Mouse (Mus musculus): Measurements from ENCODE around the gene Calm1.
"Not testable (repeated sequence)": the region's sequence is repeated elsewhere in the genome, so short reads cannot be mapped to it uniquely, and the experiment has no call there.

Calm1 gene

GRCm38 (mm10) chr12:100194181-100194580 is 5.1 kb upstream of the Calm1 start:
- DNase-seq (ENCODE audit: low spot score in 2 of 2): no peak

- DNase-seq (ENCODE audit: low spot score in 2 of 2): no peak
Observed at GRCm38 (mm10) chr12:100196786-100197185, 2.4 kb upstream of the Calm1 start.

GRCm38 (mm10) chr12:100199891-100200644 is 833 bp downstream of the Calm1 start:
- peak; percentile 54 to 56 for DNase-seq (ENCODE audit: low spot score in 2 of 2)

GRCm38 (mm10) chr12:100200645-100201362 is 1.6 kb downstream of the Calm1 start:
- peak in 1 of 2 experiments; percentile 41 for DNase-seq (ENCODE audit: low spot score in 2 of 2)

- no peak for DNase-seq (ENCODE audit: low spot score in 2 of 2)
Observed at GRCm38 (mm10) chr12:100201363-100201711, 2.1 kb downstream of the Calm1 start.

- peak; percentile 81 to 88 for DNase-seq (ENCODE audit: low spot score in 2 of 2)
Observed at GRCm38 (mm10) chr12:100201838-100202237, 2.6 kb downstream of the Calm1 start.

- DNase-seq (ENCODE audit: low spot score in 2 of 2): no peak
Observed at GRCm38 (mm10) chr12:100203759-100204158, 4.5 kb downstream of the Calm1 start.

DNA sequence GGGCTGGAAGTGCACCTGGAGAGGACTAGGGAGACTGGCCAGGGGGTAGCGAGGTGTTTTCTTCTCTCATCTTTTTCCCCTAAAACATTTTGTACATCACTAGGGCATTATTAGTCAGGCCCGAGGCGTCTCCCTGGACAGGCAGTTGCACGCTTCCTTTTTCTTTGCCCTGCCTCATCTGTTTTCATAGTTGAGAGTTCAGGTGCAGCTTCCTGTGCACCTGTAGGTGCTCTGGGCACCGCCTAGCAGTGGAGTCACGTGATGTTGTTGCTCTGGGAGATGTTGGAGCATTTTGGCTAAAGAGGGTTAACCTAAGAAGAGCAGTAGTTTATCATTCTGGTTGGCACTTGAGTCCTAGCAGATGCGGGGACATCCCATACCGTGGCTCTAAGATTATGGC is 5.9 kb downstream of the Calm1 start:
- no peak for DNase-seq (ENCODE audit: low spot score in 2 of 2)

DNA sequence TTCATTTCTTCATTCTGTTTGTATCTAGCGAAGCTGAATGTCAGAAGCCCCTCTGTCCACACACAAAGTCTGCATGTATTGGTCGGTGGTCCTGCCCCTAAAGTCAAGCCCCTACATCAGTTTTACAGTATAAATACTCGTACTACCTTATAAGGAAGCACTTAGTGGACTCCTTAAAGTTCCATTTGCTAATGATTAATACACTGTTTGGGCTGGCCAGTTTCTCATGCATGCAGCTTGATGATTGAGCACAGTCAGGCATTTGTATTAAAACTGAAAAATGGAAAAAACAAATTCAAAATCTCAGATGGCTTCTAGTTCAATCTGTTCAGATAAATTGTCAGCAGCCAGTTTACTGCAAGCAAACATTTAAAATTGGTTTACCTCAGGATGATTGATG is 7.3 kb downstream of the Calm1 start:
- no peak for DNase-seq (ENCODE audit: low spot score in 2 of 2)

- DNase-seq (ENCODE audit: low spot score in 2 of 2): no peak
Observed at GRCm38 (mm10) chr12:100206926-100207325, 7.7 kb downstream of the Calm1 start.

DNA sequence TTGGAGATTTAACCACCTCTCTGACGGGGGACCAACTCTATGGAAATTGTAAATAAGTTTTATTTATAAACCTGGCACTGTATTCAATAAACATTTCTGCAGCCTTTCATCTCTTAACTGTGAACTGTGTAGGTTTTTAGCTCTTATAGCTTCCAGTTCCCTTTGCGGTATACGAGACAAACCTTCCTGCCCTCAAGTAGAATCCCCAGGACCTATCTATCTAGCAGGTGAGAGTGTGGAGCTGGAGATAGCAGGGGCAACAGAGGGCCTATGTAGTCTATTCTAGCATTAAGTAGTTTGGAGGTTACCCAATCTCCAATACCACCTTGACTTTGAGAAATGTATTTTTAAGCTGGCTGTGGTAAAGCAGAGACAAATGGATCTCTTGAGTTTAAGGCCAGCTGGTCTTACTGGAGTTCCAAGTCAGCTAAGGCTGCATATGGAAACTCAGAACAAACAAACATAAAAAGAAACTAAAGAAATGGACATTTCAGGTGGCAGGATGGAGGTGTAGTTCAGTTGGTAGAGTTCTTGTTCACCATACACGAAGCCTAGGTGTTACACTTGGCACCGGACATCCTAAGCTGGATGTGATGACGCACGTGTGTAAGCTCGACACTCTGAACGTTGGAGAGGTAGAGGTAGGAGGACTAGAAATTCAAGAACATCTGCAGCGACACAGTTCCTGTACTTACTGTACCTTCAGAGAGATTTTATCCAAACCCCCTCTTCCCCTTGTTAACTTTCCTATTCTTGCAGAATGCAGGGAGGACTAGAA is 10.7 kb downstream of the Calm1 start:
- DNase-seq (ENCODE audit: low spot score in 2 of 2): no peak

- DNase-seq (ENCODE audit: low spot score in 2 of 2): no peak
Observed at GRCm38 (mm10) chr12:100210973-100211372, 11.7 kb downstream of the Calm1 start.

DNA sequence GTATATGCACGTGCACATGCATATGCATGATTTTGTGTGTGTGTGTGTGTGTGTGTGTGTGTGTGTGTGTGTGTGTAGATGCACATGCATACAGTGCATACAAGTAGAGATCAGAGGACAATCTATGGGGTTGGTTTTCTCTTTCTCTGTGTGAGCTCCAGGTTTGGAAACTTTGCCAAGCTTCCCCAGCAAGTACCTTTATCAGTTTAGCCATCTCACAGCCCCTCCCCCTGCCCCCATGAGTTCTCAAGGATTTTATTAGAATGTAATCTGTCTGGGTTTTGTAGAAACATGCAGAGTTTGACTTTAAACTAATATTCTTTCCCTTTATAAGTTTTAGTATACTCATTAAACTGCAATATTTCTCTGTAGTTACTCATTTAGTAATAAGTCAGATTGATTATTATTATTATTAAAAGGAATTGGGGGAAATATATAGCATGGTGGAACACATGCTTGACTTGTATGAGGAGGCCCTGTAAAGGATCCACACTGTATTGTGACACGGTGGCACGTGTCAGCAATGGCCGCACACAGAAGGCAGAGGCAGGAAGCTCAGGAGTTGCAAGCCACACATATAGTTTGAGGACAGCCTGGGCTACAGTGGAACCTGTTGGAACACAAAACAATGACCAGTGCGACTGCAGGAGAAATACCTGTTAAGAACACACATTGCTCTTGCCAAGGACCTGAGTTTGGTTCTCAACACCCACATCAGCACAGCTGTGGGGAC is 12.4 kb downstream of the Calm1 start:
- no peak for DNase-seq (ENCODE audit: low spot score in 2 of 2)

- no peak for DNase-seq (ENCODE audit: low spot score in 2 of 2)
Observed at GRCm38 (mm10) chr12:100212397-100212796, 13.2 kb downstream of the Calm1 start.

DNA sequence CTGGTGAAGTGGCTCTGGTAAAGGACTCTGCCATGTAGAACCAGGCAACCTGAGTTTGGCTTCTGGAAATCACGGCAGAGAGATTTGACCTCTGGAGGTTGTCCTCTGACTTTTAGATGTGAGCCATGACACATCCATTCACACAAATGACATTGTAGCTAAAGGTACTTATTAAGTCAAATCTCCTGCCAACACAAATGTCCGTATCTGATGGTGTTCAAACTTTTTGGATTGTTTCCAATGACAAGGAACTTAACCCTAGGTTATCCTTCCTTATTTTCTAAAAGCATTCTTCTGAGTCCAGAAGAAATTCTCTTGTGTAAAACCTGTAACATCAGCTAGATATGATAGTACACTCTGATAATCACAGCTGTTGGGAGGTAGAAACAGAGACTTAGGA is 13.9 kb downstream of the Calm1 start:
- no peak for DNase-seq (ENCODE audit: low spot score in 2 of 2)

DNA sequence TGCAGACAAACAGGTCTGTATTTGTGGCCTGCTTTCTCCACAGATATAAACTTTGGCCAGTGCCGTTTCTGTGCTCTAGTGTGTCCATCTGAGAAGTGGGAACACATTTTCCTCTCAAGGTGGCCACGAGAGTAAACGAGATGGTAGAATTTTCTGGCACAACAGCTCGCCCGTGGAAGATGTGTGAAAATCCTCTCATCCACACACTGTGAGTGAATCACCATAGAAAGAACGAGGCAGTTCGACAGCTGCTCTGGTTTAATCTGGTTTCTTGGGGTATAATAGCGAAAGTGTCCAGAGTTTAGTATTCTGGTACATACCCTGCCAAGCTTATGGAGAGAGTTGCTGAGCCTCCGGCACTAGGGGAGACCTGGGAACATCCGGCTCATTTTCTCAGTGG is 14.9 kb downstream of the Calm1 start:
- DNase-seq (ENCODE audit: low spot score in 2 of 2): no peak

DNA sequence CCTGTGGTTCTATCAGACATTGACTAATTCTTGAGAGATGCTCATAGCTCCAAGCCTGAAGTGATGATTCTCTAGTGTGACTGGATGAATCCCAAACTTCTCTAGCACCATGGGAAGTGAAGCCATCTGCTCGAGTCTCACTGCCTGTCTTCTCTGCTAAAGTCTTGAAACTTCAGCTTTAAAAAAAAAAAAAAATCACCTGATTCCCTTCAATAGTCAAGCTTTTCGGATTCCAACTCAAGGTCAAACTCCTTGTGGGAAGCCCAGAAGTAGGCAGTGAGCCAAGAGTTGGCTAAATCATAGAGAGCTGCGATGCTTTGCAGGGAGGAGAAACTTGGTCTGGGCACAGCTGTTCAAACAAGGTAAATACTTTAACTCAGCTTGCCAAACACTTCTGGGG is 15.5 kb downstream of the Calm1 start:
- DNase-seq (ENCODE audit: low spot score in 2 of 2): no peak

- DNase-seq (ENCODE audit: low spot score in 2 of 2): not testable (repeated sequence)
Observed at GRCm38 (mm10) chr12:100217087-100217486, 17.9 kb downstream of the Calm1 start.

DNA sequence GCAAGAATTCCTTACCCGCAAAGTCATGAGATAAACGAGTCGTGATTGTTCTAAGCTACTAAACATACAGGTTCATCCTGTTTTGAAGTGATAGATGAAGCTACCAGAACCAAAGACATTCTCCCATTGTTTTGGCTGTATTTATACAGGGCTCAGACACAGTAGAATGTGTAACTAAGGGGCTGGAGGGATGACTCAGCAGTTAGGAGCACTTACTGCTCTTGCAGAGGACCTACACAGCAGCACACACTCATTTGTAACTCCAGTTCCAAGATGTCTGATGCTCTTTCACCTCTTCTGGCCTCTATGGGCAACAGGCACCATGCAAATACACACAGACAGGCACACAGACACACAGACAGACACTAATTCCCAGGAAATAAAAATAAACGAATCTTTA is 20.8 kb downstream of the Calm1 start:
- no peak for DNase-seq (ENCODE audit: low spot score in 2 of 2)

- DNase-seq (ENCODE audit: low spot score in 2 of 2): no peak
Observed at GRCm38 (mm10) chr12:100221608-100222321, 22.5 kb downstream of the Calm1 start.

DNA sequence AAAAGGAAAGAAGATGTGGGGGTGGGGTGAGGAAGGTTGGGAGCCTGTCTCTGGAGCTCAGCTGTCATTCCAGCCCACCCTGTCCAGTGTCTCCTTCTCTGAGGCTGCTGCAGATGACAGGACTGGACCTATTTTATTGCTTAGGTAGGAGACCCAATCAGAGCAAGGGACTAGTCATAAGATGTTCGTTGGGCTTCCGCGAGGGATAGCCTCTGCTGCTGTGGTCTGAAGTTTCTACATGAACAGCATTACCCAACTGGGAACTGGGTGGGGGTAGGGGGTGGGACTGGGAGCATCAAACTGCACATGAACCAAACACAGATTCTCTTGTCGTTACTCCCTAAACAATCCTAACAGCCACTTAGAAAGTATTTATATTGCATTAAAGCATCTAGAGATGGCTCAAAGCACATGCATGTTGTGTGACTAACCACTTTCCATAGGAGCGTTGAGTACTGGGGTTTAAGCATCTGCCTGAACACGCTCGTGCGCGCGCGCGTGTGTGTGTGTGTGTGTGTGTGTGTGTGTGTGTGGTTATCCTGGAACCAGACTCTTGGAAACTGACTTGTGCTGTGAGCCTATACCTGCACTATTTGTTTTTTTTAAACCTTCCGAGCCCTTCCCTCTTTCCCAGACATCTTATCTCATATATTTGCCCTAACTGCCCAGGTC is 23.2 kb downstream of the Calm1 start:
- DNase-seq (ENCODE audit: low spot score in 2 of 2): no peak
